Mouse (Mus musculus): ENCODE data around the gene AC141477.1. TPM values are rescaled to one million over a fixed set of nuclear protein-coding genes. Genes with fewer than 3 reads are reported as not detected.

Gene AC141477.1
- polyA plus RNA-seq, 1 experiment from 2014 or later = not detected

DNA sequence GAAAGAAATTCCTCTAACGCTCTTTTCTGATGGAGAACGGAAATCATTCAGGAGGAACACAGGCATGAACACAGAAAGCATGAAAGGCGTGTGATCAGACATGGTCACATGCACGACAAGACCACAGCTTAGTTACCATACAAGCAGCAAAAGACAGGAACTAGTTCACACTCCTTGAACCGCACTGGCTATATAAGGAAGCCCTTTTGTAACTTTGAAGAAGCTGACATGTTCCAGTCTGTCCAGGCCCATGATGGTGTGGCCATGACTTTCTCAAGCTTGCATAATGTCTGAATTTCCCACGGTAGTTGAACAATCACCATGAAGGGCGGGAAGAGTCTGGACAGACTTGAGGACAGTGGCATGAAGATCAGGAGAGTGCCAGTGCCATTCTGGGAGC is 14.6 kb downstream of the AC141477.1 start:
- 98% methylated on average over 7 of the region's 7 CpGs for WGBS
- no peak for ATAC-seq
- Histone ChIP-seq H3K36me3 (ENCODE audit: control insufficient read depth, insufficient read depth) (peaks cover 81% of the 10 kb centered on the region), H3K27me3 (replicated peaks; ENCODE audit: control insufficient read depth, insufficient read depth, low read length) (no peaks in the 10 kb centered on the region), H3K9me3 (ENCODE audit: control insufficient read depth) (no peaks in the 10 kb centered on the region), H3K9ac (ENCODE audit: low read depth, low read length) (no peak overlapping the region), H3K4me1 (replicated peaks; ENCODE audit: control insufficient read depth, insufficient read depth, low read length) (no peaks in the 10 kb centered on the region), H3K4me3 (ENCODE audit: low read depth, low read length) (no peak overlapping the region), H3K27ac (ENCODE audit: low read depth, low read length) (no peak overlapping the region), H3K4me2 (replicated peaks; ENCODE audit: low read depth) (no peak overlapping the region)
- no peak for TF ChIP-seq CTCF (IDR thresholded peaks at IDR 0.05; ENCODE audit: low read depth)

DNA sequence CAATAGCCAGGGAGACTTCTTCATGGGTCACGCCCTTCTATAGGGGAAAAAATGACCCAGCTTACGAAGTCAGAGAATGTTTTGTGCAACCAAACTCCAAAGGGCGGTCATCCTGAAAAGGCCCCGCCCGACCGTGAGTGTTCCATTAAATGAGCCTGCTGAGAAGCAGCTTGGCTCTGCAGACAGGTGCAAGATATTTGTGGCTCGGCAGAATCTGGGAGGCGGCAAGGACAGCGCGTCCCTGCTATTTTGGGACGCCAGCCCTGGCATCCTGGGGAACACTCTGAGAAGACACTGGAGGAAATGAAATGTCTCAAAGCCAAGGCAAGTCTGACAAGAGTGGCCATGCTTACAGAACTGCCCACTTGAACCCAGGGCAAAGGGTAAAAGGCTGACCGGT is 23.4 kb downstream of the AC141477.1 start:
- Histone ChIP-seq H3K4me1 (replicated peaks; ENCODE audit: control insufficient read depth, insufficient read depth, low read length) (no peaks in the 10 kb centered on the region), H3K4me3 (ENCODE audit: low read depth, low read length) (no peak overlapping the region), H3K27ac (ENCODE audit: low read depth, low read length) (no peak overlapping the region), H3K27me3 (replicated peaks; ENCODE audit: control insufficient read depth, insufficient read depth, low read length) (no peaks in the 10 kb centered on the region), H3K4me2 (replicated peaks; ENCODE audit: low read depth) (no peak overlapping the region), H3K9me3 (ENCODE audit: control insufficient read depth) (no peaks in the 10 kb centered on the region), H3K9ac (ENCODE audit: low read depth, low read length) (no peak overlapping the region), H3K36me3 (ENCODE audit: control insufficient read depth, insufficient read depth) (peaks cover 90% of the 10 kb centered on the region)
- WGBS = 87% methylated on average over 12 of the region's 12 CpGs
- TF ChIP-seq CTCF (IDR thresholded peaks at IDR 0.05; ENCODE audit: low read depth) = no peak
- no peak for ATAC-seq

DNA sequence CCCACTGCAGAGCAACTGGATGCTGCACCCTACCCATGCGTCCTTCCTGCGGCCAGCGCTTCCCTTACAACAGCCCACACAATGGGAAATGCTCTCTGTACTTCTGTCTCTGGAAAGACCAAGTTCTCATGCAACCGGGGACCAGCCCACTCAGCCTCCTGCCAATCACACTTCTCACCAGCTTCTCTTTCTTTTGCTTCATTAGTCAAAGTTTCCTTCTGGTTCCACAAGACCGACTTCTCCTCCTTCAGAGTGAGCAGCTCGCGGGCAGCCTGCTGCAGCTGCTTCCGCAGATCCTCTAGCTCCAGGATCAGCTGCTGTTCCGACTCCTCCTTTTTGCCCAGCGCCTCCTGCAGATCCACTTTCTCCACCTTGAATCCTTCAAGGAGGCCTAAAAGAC is 31.7 kb downstream of the AC141477.1 start:
- H3K4me2 ChIP-seq (replicated peaks; ENCODE audit: low read depth) = no peak overlapping the region
- H3K9ac ChIP-seq (ENCODE audit: low read depth, low read length) = no peak overlapping the region
- H3K36me3 ChIP-seq (ENCODE audit: control insufficient read depth, insufficient read depth) = peaks cover 84% of the 10 kb centered on the region
- no peak for TF ChIP-seq CTCF (IDR thresholded peaks at IDR 0.05; ENCODE audit: low read depth)
- no peak overlapping the region for H3K4me3 ChIP-seq (ENCODE audit: low read depth, low read length)
- no peaks in the 10 kb centered on the region for H3K4me1 ChIP-seq (replicated peaks; ENCODE audit: control insufficient read depth, insufficient read depth, low read length)
- ATAC-seq = no peak
- no peaks in the 10 kb centered on the region for H3K9me3 ChIP-seq (ENCODE audit: control insufficient read depth)
- no peak overlapping the region for H3K27ac ChIP-seq (ENCODE audit: low read depth, low read length)
- 94% methylated on average over 10 of the region's 10 CpGs for WGBS
- H3K27me3 ChIP-seq (replicated peaks; ENCODE audit: control insufficient read depth, insufficient read depth, low read length) = no peaks in the 10 kb centered on the region

DNA sequence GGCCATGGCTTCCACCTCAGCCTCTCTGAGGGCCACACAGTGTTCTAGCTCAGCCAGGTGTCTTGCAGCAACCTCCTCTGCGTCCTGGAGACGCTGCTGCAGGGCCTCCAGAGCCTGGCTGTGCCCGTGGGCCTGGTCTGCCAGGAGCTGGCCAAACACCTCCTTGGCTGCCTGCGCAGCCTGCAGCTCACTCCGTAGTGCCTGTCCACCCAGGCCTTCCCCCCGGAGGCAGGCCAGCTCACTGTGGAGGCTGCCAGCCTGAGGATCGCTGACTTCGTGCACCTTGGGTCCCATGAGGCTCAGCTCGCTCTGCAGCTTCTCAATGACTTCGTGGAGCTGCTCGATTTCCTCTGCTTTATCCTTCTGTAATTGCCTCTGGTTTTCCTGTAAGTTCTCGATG is 47.6 kb downstream of the AC141477.1 start:
- no peaks in the 10 kb centered on the region for H3K27me3 ChIP-seq (replicated peaks; ENCODE audit: control insufficient read depth, insufficient read depth, low read length)
- no peak overlapping the region; the same call in 1 of the 2 replicates for H3K27ac ChIP-seq (ENCODE audit: low read depth, low read length)
- no peak overlapping the region for H3K9ac ChIP-seq (ENCODE audit: low read depth, low read length)
- H3K4me1 ChIP-seq (replicated peaks; ENCODE audit: control insufficient read depth, insufficient read depth, low read length) = no peaks in the 10 kb centered on the region
- no peaks in the 10 kb centered on the region for H3K9me3 ChIP-seq (ENCODE audit: control insufficient read depth)
- 96% methylated on average over 12 of the region's 12 CpGs for WGBS
- TF ChIP-seq CTCF (IDR thresholded peaks at IDR 0.05; ENCODE audit: low read depth) = no peak
- H3K4me3 ChIP-seq (ENCODE audit: low read depth, low read length) = no peak overlapping the region
- no peak overlapping the region for H3K4me2 ChIP-seq (replicated peaks; ENCODE audit: low read depth)
- ATAC-seq = no peak
- H3K36me3 ChIP-seq (ENCODE audit: control insufficient read depth, insufficient read depth) = peaks cover 53% of the 10 kb centered on the region

DNA sequence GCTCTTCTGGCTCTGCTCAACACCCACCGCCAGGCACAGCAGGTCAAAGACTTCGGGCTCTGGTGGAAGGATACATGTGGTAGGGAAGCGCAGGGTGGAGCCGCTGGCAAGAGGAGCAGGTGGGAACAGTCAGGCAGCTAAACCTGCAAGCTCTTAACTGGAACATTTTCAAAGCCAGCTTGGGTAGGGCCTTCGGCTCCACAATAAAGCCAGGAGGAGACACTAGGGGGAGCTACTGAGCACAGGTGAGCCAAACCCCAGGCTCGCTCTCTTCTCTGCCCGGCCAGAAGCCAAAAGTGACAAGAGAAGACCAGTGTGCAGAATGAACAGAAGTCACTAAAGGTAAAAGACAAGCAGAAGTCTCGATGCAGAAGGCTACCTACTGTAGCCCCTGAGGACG is 48.5 kb downstream of the AC141477.1 start:
- H3K4me3 ChIP-seq (ENCODE audit: low read depth, low read length) = no peak overlapping the region

DNA sequence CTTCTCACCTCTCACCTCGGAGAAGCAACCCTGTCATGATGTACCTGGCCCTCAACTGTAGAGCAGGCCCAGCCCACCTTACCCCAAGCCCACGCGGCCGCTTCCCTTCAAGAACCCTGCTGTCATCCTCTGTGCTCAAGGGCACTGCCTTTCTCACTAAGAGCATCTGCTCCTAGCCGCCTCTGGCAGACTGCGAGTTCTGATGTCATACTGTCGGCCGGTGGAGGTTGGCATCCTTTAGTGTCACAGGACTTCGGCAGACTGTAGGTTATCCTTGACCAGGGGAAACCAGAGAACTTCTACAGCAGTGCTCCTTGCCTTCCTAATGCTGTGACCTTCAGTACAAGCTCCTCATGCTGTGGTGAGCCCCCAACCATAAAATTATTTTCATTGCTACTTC is 49.1 kb downstream of the AC141477.1 start:
- no peak for ATAC-seq
- no peaks in the 10 kb centered on the region for H3K9me3 ChIP-seq (ENCODE audit: control insufficient read depth)
- H3K4me1 ChIP-seq (replicated peaks; ENCODE audit: control insufficient read depth, insufficient read depth, low read length) = no peaks in the 10 kb centered on the region
- no peak overlapping the region for H3K9ac ChIP-seq (ENCODE audit: low read depth, low read length)
- H3K27ac ChIP-seq (ENCODE audit: low read depth, low read length) = no peak overlapping the region
- WGBS = 97% methylated on average over 9 of the region's 9 CpGs
- H3K4me2 ChIP-seq (replicated peaks; ENCODE audit: low read depth) = no peak overlapping the region
- no peak for TF ChIP-seq CTCF (IDR thresholded peaks at IDR 0.05; ENCODE audit: low read depth)
- no peak overlapping the region for H3K4me3 ChIP-seq (ENCODE audit: low read depth, low read length)
- H3K36me3 ChIP-seq (ENCODE audit: control insufficient read depth, insufficient read depth) = peaks cover 65% of the 10 kb centered on the region
- no peaks in the 10 kb centered on the region for H3K27me3 ChIP-seq (replicated peaks; ENCODE audit: control insufficient read depth, insufficient read depth, low read length)

More for the DNA sequence above, 48.5 kb downstream of the AC141477.1 start:
- Histone ChIP-seq H3K27me3 (replicated peaks; ENCODE audit: control insufficient read depth, insufficient read depth, low read length) (no peaks in the 10 kb centered on the region), H3K9me3 (ENCODE audit: control insufficient read depth) (no peaks in the 10 kb centered on the region), H3K36me3 (ENCODE audit: control insufficient read depth, insufficient read depth) (peaks cover 59% of the 10 kb centered on the region), H3K27ac (ENCODE audit: low read depth, low read length) (no peak overlapping the region), H3K9ac (ENCODE audit: low read depth, low read length) (no peak overlapping the region), H3K4me1 (replicated peaks; ENCODE audit: control insufficient read depth, insufficient read depth, low read length) (no peaks in the 10 kb centered on the region), H3K4me2 (replicated peaks; ENCODE audit: low read depth) (no peak overlapping the region)
- TF ChIP-seq CTCF (IDR thresholded peaks at IDR 0.05; ENCODE audit: low read depth) = peak; percentile 71
- no peak for ATAC-seq
- WGBS = 84% methylated on average over 9 of the region's 9 CpGs

Other genes with a start within 250 kb of the AC141477.1 start
- 23.9 and 25.6 TPM in 2 replicates for gene Prmt2, start 202.6 kb downstream of the AC141477.1 start, polyA plus RNA-seq (2015; fragmentation: Nextera tagmentation; extraction: Ambion mirVana)
- gene S100b, start 186.6 kb downstream of the AC141477.1 start, polyA plus RNA-seq (2015; fragmentation: Nextera tagmentation; extraction: Ambion mirVana) = 5.9 and 7.0 TPM in 2 replicates
- gene Dip2a, start 95.2 kb downstream of the AC141477.1 start, polyA plus RNA-seq (2015; fragmentation: Nextera tagmentation; extraction: Ambion mirVana) = 5.0 and 6.3 TPM in 2 replicates
- 5.6 and 6.2 TPM in 2 replicates for gene Pcnt, start 2.3 kb upstream of the AC141477.1 start, polyA plus RNA-seq (2015; fragmentation: Nextera tagmentation; extraction: Ambion mirVana)
- gene 2610028H24Rik, start 8.6 kb upstream of the AC141477.1 start, polyA plus RNA-seq (2015; fragmentation: Nextera tagmentation; extraction: Ambion mirVana) = not detected in 2 replicates
- 22.5 and 34.4 TPM in 2 replicates for gene Mcm3ap, start 28.5 kb upstream of the AC141477.1 start, polyA plus RNA-seq (2015; fragmentation: Nextera tagmentation; extraction: Ambion mirVana)
- 2.7 and 2.9 TPM in 2 replicates for gene Ybey, start 28.7 kb upstream of the AC141477.1 start, polyA plus RNA-seq (2015; fragmentation: Nextera tagmentation; extraction: Ambion mirVana)
- 13.7 and 15.3 TPM in 2 replicates for gene Lss, start 91.1 kb upstream of the AC141477.1 start, polyA plus RNA-seq (2015; fragmentation: Nextera tagmentation; extraction: Ambion mirVana)
- not detected in 2 replicates for gene Spatc1l, start 121.8 kb upstream of the AC141477.1 start, polyA plus RNA-seq (2015; fragmentation: Nextera tagmentation; extraction: Ambion mirVana)
- 0.83 and 1.2 TPM in 2 replicates for gene Ftcd, start 135.2 kb upstream of the AC141477.1 start, polyA plus RNA-seq (2015; fragmentation: Nextera tagmentation; extraction: Ambion mirVana)
- gene Col6a2, start 183.2 kb upstream of the AC141477.1 start, polyA plus RNA-seq (2015; fragmentation: Nextera tagmentation; extraction: Ambion mirVana) = 99.2 and 101 TPM in 2 replicates